Mouse (Mus musculus): Measurements from ENCODE around the gene Ankar. TPM values are rescaled to one million over a fixed set of nuclear protein-coding genes. Genes with fewer than 3 reads are reported as not detected.

Ankar gene
- polyA plus RNA-seq (2017; shearing (Covaris generic)) = not detected

GRCm38 (mm10) chr1:72700479-72700878 is at the start of gene Ankar:
Gene Ankar (minus strand): TSS chr1:72700579.

GRCm38 (mm10) chr1:72710753-72711653 is 10.6 kb upstream of the Ankar start, which contains the start of gene Rpl37a:
Gene Rpl37a (plus strand): TSS chr1:72711290.

Other genes starting within 250 kb of the Ankar start
- gene March4, start 163.6 kb downstream of the Ankar start, polyA plus RNA-seq (2017; shearing (Covaris generic)) = not detected
- 25.0 TPM for gene Smarcal1, start 117.3 kb downstream of the Ankar start, polyA plus RNA-seq (2017; shearing (Covaris generic))
- gene Rpl37a, start 10.7 kb upstream of the Ankar start, polyA plus RNA-seq (2017; shearing (Covaris generic)) = 3,197 TPM
- gene Igfbp2, start 123.9 kb upstream of the Ankar start, polyA plus RNA-seq (2017; shearing (Covaris generic)) = not detected
- gene Igfbp5, start 174.3 kb upstream of the Ankar start, polyA plus RNA-seq (2017; shearing (Covaris generic)) = not detected

Measured in CD4-positive, CD25-positive, alpha-beta regulatory T cell, adult 9 weeks (primary cell).